Mouse (Mus musculus): ENCODE measurements around the gene Pdyn. TPM values are rescaled to one million over a fixed set of nuclear protein-coding genes. Genes with fewer than 3 reads are reported as not detected.

The Pdyn gene
- polyA plus RNA-seq, 2 experiments = 0.11 to 0.18 TPM

- no peaks in the 10 kb centered on the region for H3K27me3 ChIP-seq (ENCODE audit: control insufficient read depth, insufficient read depth, low read length)
- H3K4me2 ChIP-seq (replicated peaks; ENCODE audit: low read depth, low read length, severe bottlenecking) = no peak overlapping the region
- H3K9me3 ChIP-seq (ENCODE audit: control insufficient read depth, low read length) = no peaks in the 10 kb centered on the region
- TF ChIP-seq POLR2A (IDR thresholded peaks at IDR 0.05; ENCODE audit: borderline replicate concordance, extremely low read depth, insufficient read depth, insufficient read length) = no peak
- no peak overlapping the region for H3K27ac ChIP-seq (replicated peaks; ENCODE audit: low read depth, low read length)
- H3K36me3 ChIP-seq (ENCODE audit: control insufficient read depth, insufficient read depth, low read length) = no peaks in the 10 kb centered on the region
- ATAC-seq (ENCODE audit: low FRiP score, low read depth) (no peak), DNase-seq (ENCODE audit: low spot score) (no peak)
- H3K4me3 ChIP-seq (replicated peaks; ENCODE audit: low read length) = no peak overlapping the region
- no peak overlapping the region for H3K9ac ChIP-seq (ENCODE audit: low read depth, low read length, severe bottlenecking)
- 73% methylated on average over 7 of the region's 7 CpGs for WGBS
- no peaks in the 10 kb centered on the region for H3K4me1 ChIP-seq (ENCODE audit: control insufficient read depth, insufficient read depth, low read length)
Measured at GRCm38 (mm10) chr2:129689694-129690093, 9.9 kb downstream of the Pdyn start.

- no peak overlapping the region for H3K4me3 ChIP-seq (replicated peaks; ENCODE audit: low read length)
- ATAC-seq (ENCODE audit: low FRiP score, low read depth) (no peak), DNase-seq (ENCODE audit: low spot score) (no peak)
- no peak overlapping the region for H3K4me2 ChIP-seq (replicated peaks; ENCODE audit: low read depth, low read length, severe bottlenecking)
- 95% methylated on average over 28 of the region's 28 CpGs for WGBS
- H3K36me3 ChIP-seq (ENCODE audit: control insufficient read depth, insufficient read depth, low read length) = no peaks in the 10 kb centered on the region
- no peaks in the 10 kb centered on the region for H3K9me3 ChIP-seq (ENCODE audit: control insufficient read depth, low read length)
- no peak overlapping the region for H3K9ac ChIP-seq (ENCODE audit: low read depth, low read length, severe bottlenecking)
- no peak for TF ChIP-seq POLR2A (IDR thresholded peaks at IDR 0.05; ENCODE audit: borderline replicate concordance, extremely low read depth, insufficient read depth, insufficient read length)
- H3K27me3 ChIP-seq (ENCODE audit: control insufficient read depth, insufficient read depth, low read length) = no peaks in the 10 kb centered on the region
- H3K27ac ChIP-seq (replicated peaks; ENCODE audit: low read depth, low read length) = no peak overlapping the region
- no peaks in the 10 kb centered on the region for H3K4me1 ChIP-seq (ENCODE audit: control insufficient read depth, insufficient read depth, low read length)
Measured at GRCm38 (mm10) chr2:129688036-129688625, 11.5 kb downstream of the Pdyn start.

- DNase-seq (ENCODE audit: low spot score) = no peak
- Histone ChIP-seq H3K36me3 (ENCODE audit: control insufficient read depth, insufficient read depth, low read length) (no peaks in the 10 kb centered on the region), H3K27ac (replicated peaks; ENCODE audit: low read depth, low read length) (no peak overlapping the region), H3K4me1 (ENCODE audit: control insufficient read depth, insufficient read depth, low read length) (no peaks in the 10 kb centered on the region), H3K27me3 (ENCODE audit: control insufficient read depth, insufficient read depth, low read length) (no peaks in the 10 kb centered on the region), H3K9me3 (ENCODE audit: control insufficient read depth, low read length) (no peaks in the 10 kb centered on the region), H3K9ac (ENCODE audit: low read depth, low read length, severe bottlenecking) (no peak overlapping the region), H3K4me3 (replicated peaks; ENCODE audit: low read length) (no peak overlapping the region), H3K4me2 (replicated peaks; ENCODE audit: low read depth, low read length, severe bottlenecking) (no peak overlapping the region)
- WGBS = 41% methylated on average over 10 of the region's 10 CpGs
- no peak for TF ChIP-seq POLR2A (IDR thresholded peaks at IDR 0.05; ENCODE audit: borderline replicate concordance, extremely low read depth, insufficient read depth, insufficient read length)
- no peak for ATAC-seq (ENCODE audit: low FRiP score, low read depth)
Measured at GRCm38 (mm10) chr2:129686908-129687307, 12.7 kb downstream of the Pdyn start.

- no peak for DNase-seq (ENCODE audit: low spot score)
- Histone ChIP-seq H3K27ac (replicated peaks; ENCODE audit: low read depth, low read length) (no peak overlapping the region), H3K9ac (ENCODE audit: low read depth, low read length, severe bottlenecking) (no peak overlapping the region), H3K4me3 (replicated peaks; ENCODE audit: low read length) (no peak overlapping the region), H3K4me2 (replicated peaks; ENCODE audit: low read depth, low read length, severe bottlenecking) (no peak overlapping the region), H3K27me3 (ENCODE audit: control insufficient read depth, insufficient read depth, low read length) (no peaks in the 10 kb centered on the region), H3K4me1 (ENCODE audit: control insufficient read depth, insufficient read depth, low read length) (no peaks in the 10 kb centered on the region), H3K36me3 (ENCODE audit: control insufficient read depth, insufficient read depth, low read length) (no peaks in the 10 kb centered on the region), H3K9me3 (ENCODE audit: control insufficient read depth, low read length) (no peaks in the 10 kb centered on the region)
- WGBS = 35% methylated on average over 4 of the region's 4 CpGs
- no peak for TF ChIP-seq POLR2A (IDR thresholded peaks at IDR 0.05; ENCODE audit: borderline replicate concordance, extremely low read depth, insufficient read depth, insufficient read length)
- no peak for ATAC-seq (ENCODE audit: low FRiP score, low read depth)
Measured at GRCm38 (mm10) chr2:129684014-129684413, 15.6 kb downstream of the Pdyn start.

GRCm38 (mm10) chr2:129680236-129680635, 19.4 kb downstream of the Pdyn start:
- no peak for TF ChIP-seq POLR2A (IDR thresholded peaks at IDR 0.05; ENCODE audit: borderline replicate concordance, extremely low read depth, insufficient read depth, insufficient read length)
- Histone ChIP-seq H3K4me2 (replicated peaks; ENCODE audit: low read depth, low read length, severe bottlenecking) (no peak overlapping the region), H3K36me3 (ENCODE audit: control insufficient read depth, insufficient read depth, low read length) (no peaks in the 10 kb centered on the region), H3K4me1 (ENCODE audit: control insufficient read depth, insufficient read depth, low read length) (no peaks in the 10 kb centered on the region), H3K27ac (replicated peaks; ENCODE audit: low read depth, low read length) (no peak overlapping the region), H3K4me3 (replicated peaks; ENCODE audit: low read length) (no peak overlapping the region), H3K27me3 (ENCODE audit: control insufficient read depth, insufficient read depth, low read length) (no peaks in the 10 kb centered on the region), H3K9ac (ENCODE audit: low read depth, low read length, severe bottlenecking) (no peak overlapping the region), H3K9me3 (ENCODE audit: control insufficient read depth, low read length) (no peaks in the 10 kb centered on the region)
- ATAC-seq (ENCODE audit: low FRiP score, low read depth) (no peak), DNase-seq (ENCODE audit: low spot score) (no peak)
- 81% methylated on average over 3 of the region's 3 CpGs for WGBS

GRCm38 (mm10) chr2:129679066-129679465, 20.6 kb downstream of the Pdyn start:
- H3K27ac ChIP-seq (replicated peaks; ENCODE audit: low read depth, low read length) = no peak overlapping the region
- no peaks in the 10 kb centered on the region for H3K27me3 ChIP-seq (ENCODE audit: control insufficient read depth, insufficient read depth, low read length)
- H3K9me3 ChIP-seq (ENCODE audit: control insufficient read depth, low read length) = no peaks in the 10 kb centered on the region
- H3K9ac ChIP-seq (ENCODE audit: low read depth, low read length, severe bottlenecking) = no peak overlapping the region
- no peak for TF ChIP-seq POLR2A (IDR thresholded peaks at IDR 0.05; ENCODE audit: borderline replicate concordance, extremely low read depth, insufficient read depth, insufficient read length)
- ATAC-seq (ENCODE audit: low FRiP score, low read depth) (no peak), DNase-seq (ENCODE audit: low spot score) (no peak)
- WGBS = 77% methylated on average over 5 of the region's 5 CpGs
- no peak overlapping the region for H3K4me3 ChIP-seq (replicated peaks; ENCODE audit: low read length)
- no peak overlapping the region for H3K4me2 ChIP-seq (replicated peaks; ENCODE audit: low read depth, low read length, severe bottlenecking)
- H3K36me3 ChIP-seq (ENCODE audit: control insufficient read depth, insufficient read depth, low read length) = no peaks in the 10 kb centered on the region
- H3K4me1 ChIP-seq (ENCODE audit: control insufficient read depth, insufficient read depth, low read length) = no peaks in the 10 kb centered on the region

Measured in limb, embryonic 14.5 days (tissue).